Mouse (Mus musculus): ENCODE measurements around the gene Zfp334. TPM values are rescaled to one million over a fixed set of nuclear protein-coding genes. Genes with fewer than 3 reads are reported as not detected.
A peak's percentile ranks its signal among the peaks of the same experiment; 100 is the strongest.

The Zfp334 gene
- polyA plus RNA-seq (2016; fragmentation: Nextera tagmentation; extraction: Ambion mirVana), result 20.0 and 21.1 TPM in 2 replicates

DNA sequence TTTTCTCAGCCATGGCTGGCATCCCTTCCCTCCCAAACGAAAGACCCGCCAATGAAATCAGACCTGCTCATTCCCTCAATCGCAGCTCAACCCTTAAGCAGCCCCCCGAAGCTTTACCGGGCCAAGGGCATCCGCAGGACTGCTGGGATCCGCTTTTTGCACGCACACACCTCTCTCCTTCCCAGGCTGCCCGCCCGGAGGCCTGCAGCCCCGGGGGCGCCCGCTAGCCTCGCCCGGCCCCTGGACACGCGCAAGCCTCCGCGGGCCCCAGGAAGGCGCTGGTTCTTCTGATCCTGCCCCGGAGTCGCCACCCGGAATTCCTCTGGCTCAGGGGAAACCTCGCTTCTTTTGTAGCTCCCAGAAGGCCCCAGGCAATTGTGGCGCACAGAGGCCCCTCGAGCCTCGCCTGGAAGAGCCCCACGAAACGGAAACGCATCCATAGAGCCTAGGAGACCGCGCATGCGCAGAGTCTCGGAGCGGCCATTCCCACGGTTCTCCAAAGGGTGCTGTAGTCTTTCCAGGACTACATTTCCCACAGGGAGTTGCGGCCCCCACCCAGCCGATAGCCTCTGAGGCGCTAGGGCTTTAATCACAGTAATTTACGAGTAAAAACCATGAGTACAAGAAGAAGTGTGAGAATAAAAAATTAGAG lies at the start of gene Zfp334:
Gene Zfp334, minus strand, starts transcription at position 416 of the 652 bp plus-strand sequence.
- no peaks in the 10 kb centered on the region for H3K27me3 ChIP-seq
- peak within 1 kb of the TSS; percentile 93 for H3K9ac ChIP-seq
- WGBS, result under 1% methylated on average over 40 of the region's 40 CpGs
- H3K27ac ChIP-seq, result peak within 1 kb of the TSS; percentile 92
- peak; percentile 89 for ATAC-seq (ENCODE audit: low FRiP score)
- H3K36me3 ChIP-seq, result peaks cover 38% of the 10 kb centered on the region
- H3K4me1 ChIP-seq, result peaks cover 16% of the 10 kb centered on the region
- H3K4me2 ChIP-seq (replicated peaks), result peak within 1 kb of the TSS; percentile 82
- no peaks in the 10 kb centered on the region for H3K9me3 ChIP-seq (replicated peaks)
- H3K4me3 ChIP-seq, result peak within 1 kb of the TSS; percentile 82

DNA sequence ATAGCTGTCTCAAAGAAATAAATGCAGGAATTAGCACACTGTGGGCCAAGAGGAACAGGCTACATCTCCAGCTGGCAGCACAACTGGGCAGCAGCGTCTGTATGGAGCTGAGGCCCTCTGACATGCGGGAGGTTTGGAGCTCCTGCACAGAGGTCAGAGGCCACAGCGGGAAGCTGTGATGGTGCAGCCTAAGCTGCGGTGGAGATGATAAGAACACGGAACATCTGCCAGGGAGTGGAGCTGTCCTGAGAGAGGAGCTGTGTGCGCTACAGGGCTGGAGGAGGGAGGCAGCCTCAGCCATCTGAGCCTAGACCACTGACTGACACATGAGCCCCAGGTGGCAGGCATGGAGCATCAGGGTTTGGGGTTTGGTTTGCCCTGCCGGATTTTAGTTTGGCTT lies 40.6 kb upstream of the Zfp334 start:
- Histone ChIP-seq H3K36me3 (no peaks in the 10 kb centered on the region), H3K27me3 (no peaks in the 10 kb centered on the region), H3K9me3 (replicated peaks) (no peaks in the 10 kb centered on the region), H3K4me2 (replicated peaks) (no peak overlapping the region), H3K4me1 (no peaks in the 10 kb centered on the region), H3K27ac (no peak overlapping the region), H3K9ac (no peak overlapping the region), H3K4me3 (no peak overlapping the region)
- ATAC-seq (ENCODE audit: low FRiP score), result no peak
- 43% methylated on average over 7 of the region's 7 CpGs for WGBS

DNA sequence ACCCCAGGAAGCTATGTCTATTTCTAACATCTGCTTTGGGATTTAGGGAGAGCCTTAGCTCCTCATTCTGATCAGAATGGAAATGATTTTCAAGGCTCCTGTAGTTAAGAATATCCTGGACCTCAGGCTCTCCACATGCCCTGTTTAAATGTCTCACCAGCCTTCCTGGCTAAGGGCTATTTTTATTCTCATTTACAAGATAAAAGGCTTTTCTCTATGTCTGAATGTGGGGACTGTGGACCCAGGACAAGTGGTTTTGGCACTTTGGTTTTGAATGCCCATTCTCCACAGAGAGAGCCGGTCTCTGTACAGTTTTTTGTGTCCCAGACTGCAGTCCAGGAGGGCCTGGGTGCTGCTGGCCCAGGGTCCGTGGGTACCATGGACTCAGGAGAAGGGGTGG lies 32.1 kb upstream of the Zfp334 start:
- WGBS, result 60% methylated on average over 2 of the region's 2 CpGs
- no peak for ATAC-seq (ENCODE audit: low FRiP score)
- H3K27ac ChIP-seq, result no peak overlapping the region
- no peaks in the 10 kb centered on the region for H3K9me3 ChIP-seq (replicated peaks)
- H3K27me3 ChIP-seq, result no peaks in the 10 kb centered on the region
- no peak overlapping the region for H3K9ac ChIP-seq
- peaks cover 30% of the 10 kb centered on the region for H3K4me1 ChIP-seq
- no peak overlapping the region for H3K4me2 ChIP-seq (replicated peaks)
- H3K4me3 ChIP-seq, result no peak overlapping the region
- H3K36me3 ChIP-seq, result no peaks in the 10 kb centered on the region

- H3K9ac ChIP-seq, result no peak overlapping the region
- no peaks in the 10 kb centered on the region for H3K27me3 ChIP-seq
- H3K4me2 ChIP-seq (replicated peaks), result no peak overlapping the region
- H3K4me1 ChIP-seq, result peaks cover 34% of the 10 kb centered on the region
- H3K36me3 ChIP-seq, result no peaks in the 10 kb centered on the region
- peak overlapping the region; percentile 40 for H3K27ac ChIP-seq
- no peak for ATAC-seq (ENCODE audit: low FRiP score)
- H3K4me3 ChIP-seq, result no peak overlapping the region
- H3K9me3 ChIP-seq (replicated peaks), result no peaks in the 10 kb centered on the region
- 60% methylated on average over 4 of the region's 4 CpGs for WGBS
Measured at GRCm38 (mm10) chr2:165419670-165420111, 31.6 kb upstream of the Zfp334 start.

GRCm38 (mm10) chr2:165418577-165418976 lies 30.5 kb upstream of the Zfp334 start:
- peaks cover 40% of the 10 kb centered on the region for H3K4me1 ChIP-seq
- 88% methylated on average over 2 of the region's 2 CpGs for WGBS

DNA sequence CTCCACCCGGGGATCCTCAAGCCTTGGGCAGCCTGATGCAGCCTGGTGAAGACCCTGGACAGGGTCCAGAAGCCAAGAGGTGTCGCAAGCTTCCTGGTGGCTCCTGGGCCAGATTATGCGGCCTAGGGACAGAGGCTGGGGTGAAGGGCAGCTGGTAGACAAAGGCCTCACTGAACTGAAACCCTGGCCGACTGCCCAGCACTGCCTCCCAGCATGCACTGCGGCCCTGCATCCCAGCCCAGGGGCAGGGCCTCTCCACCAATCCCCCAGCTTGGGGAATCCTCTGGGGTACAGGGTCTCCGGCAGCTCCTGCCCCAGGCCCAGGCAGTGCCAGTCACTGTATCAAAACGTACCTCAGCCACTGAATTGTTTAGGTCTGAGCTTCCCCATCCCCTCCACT lies 29.2 kb upstream of the Zfp334 start:
- Histone ChIP-seq H3K27ac (no peak overlapping the region; the same call in 1 of the 2 replicates), H3K4me1 (peaks cover 40% of the 10 kb centered on the region), H3K4me3 (no peak overlapping the region), H3K27me3 (no peaks in the 10 kb centered on the region), H3K9ac (0 out of 2 replicates have a peak overlapping the region, but pooled peaks have one; percentile 5), H3K9me3 (replicated peaks) (no peaks in the 10 kb centered on the region), H3K36me3 (no peaks in the 10 kb centered on the region), H3K4me2 (replicated peaks) (no peak overlapping the region)
- WGBS, result 53% methylated on average over 7 of the region's 7 CpGs
- ATAC-seq (ENCODE audit: low FRiP score), result peak; percentile 29; the same call in 1 of the 2 replicates

More at GRCm38 (mm10) chr2:165418577-165418976, 30.5 kb upstream of the Zfp334 start:
- H3K27ac ChIP-seq, result no peak overlapping the region
- no peaks in the 10 kb centered on the region for H3K9me3 ChIP-seq (replicated peaks)
- H3K36me3 ChIP-seq, result no peaks in the 10 kb centered on the region
- H3K4me3 ChIP-seq, result no peak overlapping the region
- H3K4me2 ChIP-seq (replicated peaks), result no peak overlapping the region
- H3K9ac ChIP-seq, result no peak overlapping the region
- ATAC-seq (ENCODE audit: low FRiP score), result no peak
- no peaks in the 10 kb centered on the region for H3K27me3 ChIP-seq

DNA sequence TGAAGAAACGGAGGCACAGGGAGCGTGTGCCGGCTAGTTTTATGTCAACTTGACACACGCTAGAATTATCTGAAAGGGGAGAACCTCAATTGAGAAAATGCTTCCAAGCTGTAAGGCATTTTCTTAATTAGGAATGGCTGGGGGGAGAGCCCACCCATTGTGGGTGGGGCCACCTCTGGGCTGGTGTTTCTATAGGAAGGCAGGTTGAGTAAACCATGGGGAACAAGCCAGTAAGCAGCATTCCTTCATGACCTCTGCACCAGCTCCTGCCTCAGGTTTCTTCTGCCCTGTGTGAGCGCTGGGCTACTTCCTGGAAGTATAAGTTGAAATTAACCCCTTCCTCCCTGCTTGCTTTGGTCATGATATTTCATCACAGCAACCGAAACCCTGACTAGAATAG lies 27.7 kb upstream of the Zfp334 start:
- WGBS, result 68% methylated on average over 6 of the region's 6 CpGs
- H3K27me3 ChIP-seq, result no peaks in the 10 kb centered on the region
- H3K36me3 ChIP-seq, result no peaks in the 10 kb centered on the region
- H3K9me3 ChIP-seq (replicated peaks), result no peaks in the 10 kb centered on the region
- H3K27ac ChIP-seq, result no peak overlapping the region
- no peak overlapping the region for H3K4me3 ChIP-seq
- ATAC-seq (ENCODE audit: low FRiP score), result no peak
- no peak overlapping the region for H3K4me2 ChIP-seq (replicated peaks)
- no peak overlapping the region for H3K9ac ChIP-seq
- H3K4me1 ChIP-seq, result peaks cover 40% of the 10 kb centered on the region

GRCm38 (mm10) chr2:165415141-165415721 lies 27.2 kb upstream of the Zfp334 start:
- H3K9ac ChIP-seq, result no peak overlapping the region
- H3K36me3 ChIP-seq, result no peaks in the 10 kb centered on the region
- H3K27ac ChIP-seq, result peak overlapping the region; percentile 8
- 50% methylated on average over 11 of the region's 11 CpGs for WGBS
- H3K9me3 ChIP-seq (replicated peaks), result no peaks in the 10 kb centered on the region
- H3K4me3 ChIP-seq, result no peak overlapping the region
- ATAC-seq (ENCODE audit: low FRiP score), result no peak
- no peaks in the 10 kb centered on the region for H3K27me3 ChIP-seq
- H3K4me2 ChIP-seq (replicated peaks), result no peak overlapping the region
- H3K4me1 ChIP-seq, result peaks cover 36% of the 10 kb centered on the region

DNA sequence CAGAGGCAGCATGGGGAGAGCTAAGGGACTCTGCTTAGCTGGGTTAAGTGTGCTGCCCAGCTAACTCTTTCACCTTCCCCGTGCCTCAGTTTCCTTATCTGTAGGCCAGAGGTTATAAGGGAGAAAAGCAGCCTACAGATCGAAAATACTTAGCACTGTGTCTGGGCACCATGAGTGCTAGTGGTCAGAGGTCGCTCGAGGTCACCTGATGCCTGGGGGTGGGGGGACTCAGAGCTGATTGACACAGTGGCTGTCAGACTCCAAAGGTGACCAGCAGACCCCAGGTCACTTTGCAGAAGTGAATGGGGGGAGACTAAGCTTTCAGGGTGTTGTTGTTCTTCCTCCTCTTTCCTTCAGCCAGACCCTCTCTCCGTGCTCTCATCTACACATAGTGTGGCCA lies 26.3 kb upstream of the Zfp334 start:
- no peak for ATAC-seq (ENCODE audit: low FRiP score)
- no peaks in the 10 kb centered on the region for H3K36me3 ChIP-seq
- no peak overlapping the region for H3K4me3 ChIP-seq
- no peak overlapping the region for H3K9ac ChIP-seq
- no peaks in the 10 kb centered on the region for H3K9me3 ChIP-seq (replicated peaks)
- H3K27ac ChIP-seq, result peak overlapping the region; percentile 8
- H3K4me1 ChIP-seq, result peaks cover 28% of the 10 kb centered on the region
- H3K4me2 ChIP-seq (replicated peaks), result no peak overlapping the region
- WGBS, result 77% methylated on average over 5 of the region's 5 CpGs
- no peaks in the 10 kb centered on the region for H3K27me3 ChIP-seq

DNA sequence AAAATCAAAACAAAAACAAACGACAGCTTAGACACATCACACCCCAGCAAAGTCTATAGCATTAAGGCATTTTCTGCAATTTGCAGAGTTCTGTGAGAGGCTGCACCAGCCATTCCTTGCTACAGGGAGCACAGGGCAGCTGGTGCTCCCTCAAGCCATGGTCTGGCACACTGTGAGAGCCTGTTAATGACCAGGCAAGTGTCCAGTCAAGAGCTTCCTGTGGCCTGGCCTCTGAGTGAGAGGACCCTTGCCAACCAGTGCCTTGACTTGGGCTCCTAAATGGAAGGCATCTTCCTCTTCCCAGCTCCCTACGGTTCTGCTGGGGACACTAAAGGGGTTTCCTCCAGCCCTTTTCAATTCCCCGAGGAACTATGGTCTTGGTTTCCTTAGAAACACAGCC lies 25.8 kb upstream of the Zfp334 start:
- WGBS, result 45% methylated on average over 3 of the region's 3 CpGs

GRCm38 (mm10) chr2:165407700-165408301 lies 19.7 kb upstream of the Zfp334 start:
- no peak for ATAC-seq (ENCODE audit: low FRiP score)
- no peaks in the 10 kb centered on the region for H3K36me3 ChIP-seq
- WGBS, result 48% methylated on average over 10 of the region's 10 CpGs
- no peak overlapping the region for H3K4me2 ChIP-seq (replicated peaks)
- no peaks in the 10 kb centered on the region for H3K27me3 ChIP-seq
- no peaks in the 10 kb centered on the region for H3K4me1 ChIP-seq
- no peaks in the 10 kb centered on the region for H3K9me3 ChIP-seq (replicated peaks)
- H3K27ac ChIP-seq, result no peak overlapping the region
- H3K4me3 ChIP-seq, result no peak overlapping the region
- no peak overlapping the region for H3K9ac ChIP-seq

More for the DNA sequence above, 25.8 kb upstream of the Zfp334 start:
- no peaks in the 10 kb centered on the region for H3K36me3 ChIP-seq
- no peaks in the 10 kb centered on the region for H3K27me3 ChIP-seq
- no peaks in the 10 kb centered on the region for H3K9me3 ChIP-seq (replicated peaks)
- H3K4me3 ChIP-seq, result no peak overlapping the region
- no peak overlapping the region for H3K4me2 ChIP-seq (replicated peaks)
- no peak overlapping the region for H3K9ac ChIP-seq
- no peak for ATAC-seq (ENCODE audit: low FRiP score)
- H3K4me1 ChIP-seq, result peaks cover 28% of the 10 kb centered on the region
- H3K27ac ChIP-seq, result no peak overlapping the region; the same call in 1 of the 2 replicates

DNA sequence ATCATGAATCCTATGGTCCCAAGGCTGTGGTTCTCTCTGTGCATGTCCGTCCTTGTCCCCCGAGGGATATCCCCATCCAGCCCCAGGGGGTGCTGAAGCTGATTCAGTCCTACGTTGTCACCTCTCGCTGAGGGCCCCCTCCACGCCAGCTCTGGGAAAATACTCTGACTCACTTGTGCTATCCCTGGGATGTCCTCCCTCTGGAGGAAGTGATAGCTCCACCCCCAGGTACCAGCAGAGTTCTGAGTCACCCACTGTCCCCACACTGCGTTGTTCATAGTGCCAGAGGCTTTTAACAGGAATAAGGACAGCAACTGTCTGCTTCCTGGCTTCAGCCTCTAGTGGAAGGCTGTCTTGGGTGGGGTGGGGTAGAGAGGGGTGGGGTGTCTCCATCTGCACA lies 17.3 kb upstream of the Zfp334 start:
- Histone ChIP-seq H3K27me3 (no peaks in the 10 kb centered on the region), H3K36me3 (no peaks in the 10 kb centered on the region), H3K9ac (no peak overlapping the region), H3K4me2 (replicated peaks) (no peak overlapping the region), H3K4me3 (no peak overlapping the region), H3K9me3 (replicated peaks) (no peaks in the 10 kb centered on the region), H3K27ac (no peak overlapping the region), H3K4me1 (no peaks in the 10 kb centered on the region)
- WGBS, result 68% methylated on average over 6 of the region's 6 CpGs
- ATAC-seq (ENCODE audit: low FRiP score), result no peak

Measured in hindbrain, embryonic 12.5 days (tissue).